18 mouse cellular contexts compared by ENCODE assay signal in the genomic region with DNA sequence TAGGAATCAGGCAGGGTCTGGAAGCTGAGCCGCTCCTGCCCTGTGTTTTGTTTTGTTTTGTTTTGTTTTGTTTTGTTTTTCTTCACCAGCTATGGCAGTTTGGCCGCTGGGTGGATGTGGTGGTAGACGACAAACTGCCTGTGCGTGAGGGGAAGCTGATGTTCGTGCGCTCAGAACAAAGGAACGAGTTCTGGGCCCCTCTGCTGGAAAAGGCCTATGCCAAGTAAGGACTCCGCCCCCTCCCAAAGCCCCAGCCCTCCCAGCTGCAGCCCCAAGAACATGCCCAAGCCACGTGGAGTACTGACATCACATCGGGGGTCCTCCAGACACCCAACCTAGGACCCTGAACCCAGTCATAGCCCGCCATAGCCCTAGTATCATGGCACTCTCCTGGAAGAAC. TPM values are rescaled to one million over a fixed set of nuclear protein-coding genes. Genes with fewer than 3 reads are reported as not detected.
"Had no signal": no experiment of that assay in that cellular context is flagged by ENCODE, and none has a peak within 500 bp of the region (broad histone marks: within the 10 kb centered on the region; RNA-seq: fewer than 3 reads in every experiment).

No protein-coding gene starts in this region.

- ATAC-seq: intestine, postnatal 0 days had no signal

- H3K9me3 ChIP-seq: limb, embryonic 10.5 days; limb, embryonic 13.5 days; liver, embryonic 13.5 days had no signal

- H3K9ac ChIP-seq: limb, embryonic 13.5 days; liver, embryonic 13.5 days had no signal

- H3K27ac ChIP-seq: kidney, postnatal 0 days; layer of hippocampus, adult 2 months; limb, embryonic 13.5 days; liver, embryonic 13.5 days had no signal

- H3K4me2 ChIP-seq: limb, embryonic 13.5 days; liver, embryonic 13.5 days; midbrain, embryonic 11.5 days had no signal

- H3K36me3 ChIP-seq: limb, embryonic 10.5 days; limb, embryonic 13.5 days; liver, embryonic 13.5 days had no signal

- H3K4me3 ChIP-seq: layer of hippocampus, adult 2 months; limb, embryonic 10.5 days; limb, embryonic 13.5 days; liver, embryonic 13.5 days had no signal

- DNase-seq: kidney, adult 2 months; kidney, postnatal 25 days; layer of hippocampus, adult 9-11 months; liver; liver, embryonic 13.5 days; lung, postnatal 10 days; lung, postnatal 36 days; midbrain, embryonic 14.5 days had no signal

RNA-seq across cellular contexts. Expression of a gene that starts 1.8 kb away (rescaled TPM):
- total RNA-seq: megakaryocyte progenitor cell, adult 5-6 weeks; megakaryocyte-erythroid progenitor cell, adult 5-6 weeks had no signal

RNA-seq across cellular contexts. Expression of a gene that starts 19.4 kb away (rescaled TPM):
- total RNA-seq: layer of hippocampus, adult 2 months; layer of hippocampus, postnatal 25 days; megakaryocyte-erythroid progenitor cell, adult 5-6 weeks had no signal
- polyA plus RNA-seq: small intestine, adult 2 months had no signal
